Mouse (Mus musculus) testis, adult 2 months (tissue): Measurements from ENCODE around the gene Anxa8. TPM values are rescaled to one million over a fixed set of nuclear protein-coding genes. Genes with fewer than 3 reads are reported as not detected.

ENCODE experiments used
- H3K27ac ChIP-seq: fragments of 200-500 bp; 2 replicates; pipeline ENCODE4 v1.5.1; 2012; ENCODE audit warnings: low read depth, low read length; ENCODE audit not compliant: control insufficient read depth, insufficient read depth
- H3K27me3 ChIP-seq: fragments of 200-500 bp; 2 replicates; pipeline ENCODE4 v1.6.1; 2012; ENCODE audit warnings: mild to moderate bottlenecking, low read length, moderate library complexity; ENCODE audit not compliant: control insufficient read depth, insufficient read depth
- H3K36me3 ChIP-seq: fragments of 200-500 bp; 2 replicates; pipeline ENCODE4 v1.6.1; 2012; ENCODE audit warnings: mild to moderate bottlenecking, low read length; ENCODE audit not compliant: control insufficient read depth, insufficient read depth
- H3K4me1 ChIP-seq: fragments of 200-500 bp; 2 replicates; pipeline ENCODE4 v1.6.1; 2012; ENCODE audit warnings: low read length; ENCODE audit not compliant: control insufficient read depth, insufficient read depth
- H3K4me3 ChIP-seq: fragments of 200-500 bp; 2 replicates; pipeline ENCODE4 v1.5.1; 2012; ENCODE audit warnings: low read depth, mild to moderate bottlenecking, low read length, moderate library complexity, mixed read lengths; ENCODE audit not compliant: control insufficient read depth
- CTCF ChIP-seq: fragments of 200-500 bp; IDR thresholded peaks from 2 replicates; pipeline ENCODE4 v1.5.1; 2012; ENCODE audit warnings: low read depth, mild to moderate bottlenecking, inconsistent platforms, low read length, moderate library complexity; ENCODE audit not compliant: control insufficient read depth, insufficient read depth, insufficient replicate concordance
- POLR2A ChIP-seq: fragments of 200-500 bp; IDR thresholded peaks from 2 replicates; pipeline ENCODE4 v1.6.1; 2012; ENCODE audit warnings: low read depth, mild to moderate bottlenecking, inconsistent platforms, low read length, moderate library complexity; ENCODE audit not compliant: control insufficient read depth
- polyA plus RNA-seq: library from polyadenylated mRNA; depleted of rRNA; stranded (reverse); fragments of >200 nt; gene quantifications from 2 replicates; pipeline ENCODE4 v1.2.3, GENCODE M21; 2012

Anxa8 gene
- polyA plus RNA-seq, 1 experiment: 0.21 TPM

DNA sequence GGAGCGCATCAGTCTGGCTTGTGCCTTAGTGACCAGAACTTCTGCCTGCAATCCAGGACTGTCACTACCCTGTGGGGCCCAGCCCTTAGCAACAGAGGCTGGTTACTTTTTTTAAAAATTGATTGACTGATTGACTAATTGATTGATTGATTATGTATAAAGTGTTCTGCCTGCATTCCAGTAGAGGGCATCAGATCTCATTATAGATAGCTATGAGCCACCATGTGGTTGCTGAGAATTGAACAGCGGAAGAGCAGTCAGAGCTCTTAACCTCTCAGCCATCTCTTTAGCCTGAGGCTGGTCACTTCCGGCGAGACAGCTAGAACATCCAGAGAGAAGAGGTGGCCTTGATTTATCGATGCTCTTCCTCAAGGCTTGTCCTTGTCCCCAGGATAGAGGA lies 8.6 kb upstream of the Anxa8 start:
- no peaks in the 10 kb centered on the region for H3K36me3 ChIP-seq
- no peak overlapping the region for H3K4me3 ChIP-seq
- no peaks in the 10 kb centered on the region for H3K4me1 ChIP-seq
- H3K27ac ChIP-seq: no peak overlapping the region
- no peaks in the 10 kb centered on the region for H3K27me3 ChIP-seq
- no peak for TF ChIP-seq CTCF

DNA sequence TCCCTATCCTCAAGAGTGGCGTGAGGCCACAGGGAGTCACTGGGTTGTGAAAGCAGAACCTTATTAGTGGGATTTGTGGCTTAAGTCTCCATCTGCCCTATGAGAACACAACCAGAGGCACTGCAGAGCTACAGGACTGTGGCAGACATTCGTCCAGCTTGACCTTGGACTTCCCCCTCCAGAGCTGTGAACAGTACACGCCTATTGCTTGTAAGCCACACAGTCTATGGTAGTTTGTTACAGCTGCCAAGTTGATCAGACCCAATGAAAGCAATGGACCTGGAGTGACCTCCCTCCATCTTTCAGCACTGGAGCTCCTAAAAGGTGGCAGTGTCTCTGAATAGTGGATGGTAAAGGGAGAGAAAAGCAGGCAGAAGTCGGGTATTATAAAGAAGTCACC lies 7.5 kb upstream of the Anxa8 start:
- Histone ChIP-seq H3K27me3 (no peaks in the 10 kb centered on the region), H3K36me3 (no peaks in the 10 kb centered on the region), H3K4me3 (no peak overlapping the region), H3K27ac (no peak overlapping the region), H3K4me1 (no peaks in the 10 kb centered on the region)
- no peak for TF ChIP-seq POLR2A
- TF ChIP-seq CTCF: no peak

DNA sequence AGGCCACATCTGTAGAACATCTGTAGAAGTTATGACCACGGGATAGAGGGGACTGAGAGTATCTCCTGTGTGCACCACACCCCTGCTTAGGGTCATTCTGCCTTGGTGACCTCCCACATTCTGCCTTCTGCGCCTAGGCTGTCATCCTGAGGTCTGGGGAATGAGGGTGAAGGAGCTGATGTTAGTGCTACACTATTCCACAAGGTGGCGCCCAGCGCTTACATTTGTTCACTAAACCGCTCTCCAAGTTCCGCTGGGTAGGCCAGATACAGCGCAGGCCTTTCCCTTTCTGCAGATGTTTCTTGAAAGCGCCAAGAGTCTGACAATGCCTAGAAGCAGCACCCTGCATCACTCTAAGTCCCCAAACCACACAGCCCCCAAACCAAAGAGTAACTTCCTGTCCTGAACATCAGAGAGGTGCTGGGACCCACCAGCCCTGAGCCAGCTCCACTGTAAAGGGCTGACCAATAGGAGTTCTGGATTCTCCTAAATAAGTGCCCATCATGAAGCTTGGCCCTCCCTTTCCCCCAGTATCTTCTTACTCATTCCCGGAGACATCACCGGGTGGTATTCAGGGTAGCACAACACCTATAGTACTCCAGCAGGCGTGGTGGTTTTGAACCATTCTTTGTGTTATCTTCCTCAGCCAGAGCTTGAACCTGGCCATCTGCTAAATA lies 5.3 kb upstream of the Anxa8 start:
- no peak overlapping the region for H3K27ac ChIP-seq
- H3K27me3 ChIP-seq: no peaks in the 10 kb centered on the region
- H3K36me3 ChIP-seq: no peaks in the 10 kb centered on the region
- no peaks in the 10 kb centered on the region for H3K4me1 ChIP-seq
- H3K4me3 ChIP-seq: no peak overlapping the region
- TF ChIP-seq POLR2A: no peak
- TF ChIP-seq CTCF: peak; percentile 74; the same call in 1 of the 2 replicates

DNA sequence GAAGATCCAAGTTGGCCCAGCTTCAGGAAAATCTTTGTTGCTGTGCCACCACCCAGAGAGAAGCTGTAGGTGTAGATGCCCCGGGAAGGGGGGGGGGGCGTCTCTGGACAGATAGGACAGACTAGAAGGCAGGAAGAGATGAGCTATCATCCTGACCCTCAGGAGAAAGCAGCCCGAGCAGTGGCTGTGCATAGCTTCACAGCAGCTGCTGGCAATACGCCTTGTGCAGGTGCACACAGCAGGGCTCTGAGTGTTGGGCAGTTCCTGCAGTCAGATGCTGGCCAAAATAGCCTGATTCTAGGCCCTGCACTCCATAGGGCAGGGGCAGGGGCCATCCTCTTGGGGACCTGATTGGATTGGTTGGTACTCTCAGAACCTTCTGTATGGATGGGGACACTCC lies 1.0 kb downstream of the Anxa8 start:
- H3K27ac ChIP-seq: no peak overlapping the region
- TF ChIP-seq POLR2A (no peak), CTCF (no peak)
- H3K27me3 ChIP-seq: no peaks in the 10 kb centered on the region
- H3K36me3 ChIP-seq: no peaks in the 10 kb centered on the region
- H3K4me1 ChIP-seq: no peaks in the 10 kb centered on the region
- H3K4me3 ChIP-seq: no peak overlapping the region

DNA sequence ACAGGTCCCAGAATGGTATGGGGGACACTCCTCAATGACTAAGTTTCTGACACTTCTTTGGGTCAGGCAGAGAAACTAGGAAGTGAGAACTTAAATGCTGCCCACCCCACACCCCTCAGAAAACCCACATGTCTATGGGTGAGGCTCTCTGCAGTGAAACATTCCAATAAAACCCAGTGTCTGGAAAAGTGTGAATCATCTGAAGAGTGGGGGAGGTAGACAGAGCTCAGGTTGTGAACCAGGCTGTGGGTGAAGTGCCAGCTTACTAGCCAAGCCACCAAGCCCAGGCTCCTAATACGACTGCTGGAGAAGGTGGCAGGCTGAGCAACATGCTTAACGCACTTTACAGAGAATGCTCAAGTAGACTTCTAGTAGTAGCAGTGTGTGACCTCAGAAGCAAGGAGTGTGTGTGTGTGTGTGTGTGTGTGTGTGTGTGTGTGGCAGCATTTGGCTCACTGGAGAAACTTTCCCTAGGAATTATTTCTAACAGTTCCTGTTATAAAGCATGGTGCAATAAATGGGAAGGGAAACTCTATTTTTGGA lies 2.1 kb downstream of the Anxa8 start:
- no peaks in the 10 kb centered on the region for H3K4me1 ChIP-seq
- TF ChIP-seq POLR2A (no peak), CTCF (no peak)
- H3K36me3 ChIP-seq: no peaks in the 10 kb centered on the region
- H3K27me3 ChIP-seq: no peaks in the 10 kb centered on the region
- no peak overlapping the region for H3K4me3 ChIP-seq
- no peak overlapping the region for H3K27ac ChIP-seq

DNA sequence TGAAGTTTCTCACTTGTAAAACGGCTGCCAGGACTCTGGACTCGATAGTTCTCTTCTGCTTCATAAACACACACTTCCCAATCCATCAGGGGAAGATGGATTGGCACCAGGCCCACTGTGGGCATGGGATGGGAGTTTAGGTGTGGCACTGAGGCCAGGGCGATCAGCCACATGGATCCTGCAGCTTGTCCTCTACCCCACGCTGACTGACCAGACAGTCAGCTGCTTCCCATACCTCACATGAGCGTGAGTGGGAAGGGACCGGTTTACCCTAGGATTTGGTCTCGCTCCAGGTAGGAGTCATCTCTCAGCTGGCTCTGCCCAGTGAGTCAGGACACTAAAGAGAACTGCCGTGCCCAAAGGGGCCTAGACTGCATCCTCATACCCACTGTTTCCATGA lies 4.0 kb downstream of the Anxa8 start:
- H3K27me3 ChIP-seq: no peaks in the 10 kb centered on the region
- H3K4me1 ChIP-seq: no peaks in the 10 kb centered on the region
- H3K4me3 ChIP-seq: no peak overlapping the region
- H3K27ac ChIP-seq: no peak overlapping the region
- no peak for TF ChIP-seq POLR2A
- no peak for TF ChIP-seq CTCF
- no peaks in the 10 kb centered on the region for H3K36me3 ChIP-seq

DNA sequence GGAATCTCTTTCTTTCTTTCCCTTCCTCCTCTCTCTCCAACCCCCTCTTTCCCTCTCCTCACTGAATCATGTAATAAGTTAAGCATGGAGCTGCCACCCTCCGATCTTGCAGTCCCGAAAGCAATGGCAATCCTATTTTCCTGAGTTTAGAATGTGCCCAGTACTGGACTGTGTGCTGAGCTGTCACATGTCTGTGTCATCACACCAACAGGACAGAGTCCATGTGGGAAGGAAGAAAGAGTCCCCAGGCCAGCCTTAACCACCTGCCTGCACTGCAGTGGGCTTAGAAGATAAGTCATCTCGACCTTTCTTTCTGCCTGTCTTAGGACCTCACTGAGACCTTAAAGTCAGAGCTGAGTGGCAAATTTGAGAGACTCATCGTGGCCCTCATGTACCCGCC lies 5.7 kb downstream of the Anxa8 start:
- H3K4me1 ChIP-seq: no peaks in the 10 kb centered on the region
- H3K27ac ChIP-seq: no peak overlapping the region
- H3K27me3 ChIP-seq: no peaks in the 10 kb centered on the region
- no peak for TF ChIP-seq POLR2A
- TF ChIP-seq CTCF: no peak
- no peak overlapping the region for H3K4me3 ChIP-seq
- H3K36me3 ChIP-seq: no peaks in the 10 kb centered on the region

DNA sequence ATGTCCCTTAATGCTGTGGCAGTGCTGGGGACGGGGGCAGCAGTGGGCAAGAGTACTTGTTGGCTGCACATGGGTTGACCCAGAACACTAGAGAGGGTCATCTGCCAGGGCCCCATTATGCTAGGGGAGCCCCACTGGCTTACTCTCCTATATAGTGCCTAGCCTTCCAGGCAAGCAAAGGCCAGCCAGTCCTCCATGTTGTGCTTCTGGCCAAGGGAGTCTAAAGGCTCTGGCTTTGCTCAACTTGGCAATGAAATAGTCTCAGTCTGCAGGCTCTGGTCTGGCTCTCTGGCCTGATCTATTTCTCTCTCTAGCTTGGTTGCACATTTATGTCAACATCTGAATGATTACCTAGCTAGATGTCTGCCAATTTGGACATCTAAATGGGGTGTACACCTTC lies 7.1 kb downstream of the Anxa8 start:
- no peak for TF ChIP-seq POLR2A
- TF ChIP-seq CTCF: no peak
- no peaks in the 10 kb centered on the region for H3K4me1 ChIP-seq

More for the DNA sequence above, 7.1 kb downstream of the Anxa8 start:
- no peak overlapping the region for H3K27ac ChIP-seq
- no peak overlapping the region for H3K4me3 ChIP-seq
- H3K27me3 ChIP-seq: no peaks in the 10 kb centered on the region
- H3K36me3 ChIP-seq: no peaks in the 10 kb centered on the region
